Comparison of ENCODE assay signal across 8 mouse cellular contexts in genomic region chr17:28689586-28690283, GRCm38 (mm10). TPM values are rescaled to one million over a fixed set of nuclear protein-coding genes. Genes with fewer than 3 reads are reported as not detected.
DNase-seq lines count a peak whose midpoint lies in the region; ATAC-seq and TF ChIP-seq lines count a peak whose summit lies in the region.

Gene Slc26a8, minus strand, starts transcription at chr17:28690233.

- 8% methylated on average over 40 of the region's 40 CpGs for WGBS in lung, embryonic 14.5 days
- WGBS in intestine, postnatal 0 days = 9% methylated on average over 40 of the region's 40 CpGs
- WGBS in macrophage (ENCODE audit: missing documents) = 16% methylated on average over 24 of the region's 40 CpGs
- 9% methylated on average over 40 of the region's 40 CpGs for WGBS in stomach, embryonic 15.5 days

- no peaks in the 10 kb centered on the region for H3K9me3 ChIP-seq in lung, embryonic 14.5 days (ENCODE audit: low read depth, low read length)
- H3K9me3 ChIP-seq in intestine, postnatal 0 days (ENCODE audit: control insufficient read depth) = no peaks in the 10 kb centered on the region
- no peaks in the 10 kb centered on the region for H3K9me3 ChIP-seq in stomach, embryonic 15.5 days

- H3K36me3 ChIP-seq in lung, embryonic 14.5 days (ENCODE audit: insufficient read depth) = peaks cover 7% of the 10 kb centered on the region; the same call in 1 of the 2 replicates
- no peaks in the 10 kb centered on the region for H3K36me3 ChIP-seq in intestine, postnatal 0 days (ENCODE audit: control insufficient read depth, insufficient read depth)
- H3K36me3 ChIP-seq in macrophage (ENCODE audit: inconsistent target) = no peaks in the 10 kb centered on the region
- no peaks in the 10 kb centered on the region for H3K36me3 ChIP-seq in stomach, embryonic 15.5 days

- DNase-seq in lung, embryonic 14.5 days = peak; percentile 34
- no peak for DNase-seq in lung, postnatal 36 days
- DNase-seq in gastrocnemius, adult 18-20 months (ENCODE audit: low spot score) = no peak

- peak within 1 kb of the TSS; percentile 99 for H3K4me3 ChIP-seq in lung, embryonic 14.5 days (ENCODE audit: low read depth, low read length)
- H3K4me3 ChIP-seq in bone marrow macrophage, adult 2 months (ENCODE audit: insufficient read depth, low read length) = peak within 1 kb of the TSS; percentile 75
- H3K4me3 ChIP-seq in intestine, postnatal 0 days (ENCODE audit: low read depth, low read length) = peak within 1 kb of the TSS; percentile 89
- H3K4me3 ChIP-seq in macrophage (ENCODE audit: inconsistent target) = peak within 1 kb of the TSS; percentile 25
- H3K4me3 ChIP-seq in stomach, embryonic 15.5 days (replicated peaks) = peak within 1 kb of the TSS; percentile 98

- no peak for TF ChIP-seq POLR2A in bone marrow macrophage, adult 2 months (IDR thresholded peaks at IDR 0.05; ENCODE audit: borderline replicate concordance, low read depth, low read length)

- peak within 1 kb of the TSS; percentile 93 for H3K9ac ChIP-seq in lung, embryonic 14.5 days
- peak within 1 kb of the TSS; percentile 69 for H3K9ac ChIP-seq in intestine, postnatal 0 days (ENCODE audit: low read depth, low read length)
- peak within 1 kb of the TSS; percentile 32 for H3K9ac ChIP-seq in stomach, embryonic 15.5 days

- peak within 1 kb of the TSS; percentile 86 for H3K4me2 ChIP-seq in lung, embryonic 14.5 days
- H3K4me2 ChIP-seq in intestine, postnatal 0 days (replicated peaks; ENCODE audit: low read depth) = peak within 1 kb of the TSS; percentile 79
- H3K4me2 ChIP-seq in stomach, embryonic 15.5 days = peak within 1 kb of the TSS; percentile 83

- ATAC-seq in lung, embryonic 14.5 days (ENCODE audit: insufficient read depth) = no peak
- 0 out of 2 replicates have a peak, but pooled peaks have one; percentile 23 for ATAC-seq in erythroblast, adult 5-6 weeks (replicated peaks; ENCODE audit: low FRiP score, poor library complexity, severe bottlenecking)
- ATAC-seq in intestine, postnatal 0 days = no peak
- no peak for ATAC-seq in stomach, embryonic 15.5 days (ENCODE audit: insufficient read depth, low FRiP score, low read depth)

- peak within 1 kb of the TSS; percentile 96 for H3K27ac ChIP-seq in lung, embryonic 14.5 days (ENCODE audit: low read depth)
- peak within 1 kb of the TSS; percentile 61 for H3K27ac ChIP-seq in bone marrow macrophage, adult 2 months (ENCODE audit: insufficient read depth, low read depth, low read length)
- peak within 1 kb of the TSS; percentile 98 for H3K27ac ChIP-seq in intestine, postnatal 0 days (ENCODE audit: low read depth, low read length)
- peak within 1 kb of the TSS; percentile 33; the same call in 1 of the 2 replicates for H3K27ac ChIP-seq in macrophage
- peak within 1 kb of the TSS; percentile 98 for H3K27ac ChIP-seq in stomach, embryonic 15.5 days

- H3K27me3 ChIP-seq in lung, embryonic 14.5 days (ENCODE audit: insufficient read depth, low read length) = peaks cover 12% of the 10 kb centered on the region
- H3K27me3 ChIP-seq in intestine, postnatal 0 days (replicated peaks; ENCODE audit: control insufficient read depth, insufficient read depth, low read length) = no peaks in the 10 kb centered on the region
- H3K27me3 ChIP-seq in stomach, embryonic 15.5 days (replicated peaks) = no peaks in the 10 kb centered on the region

- peaks cover 18% of the 10 kb centered on the region for H3K4me1 ChIP-seq in lung, embryonic 14.5 days (ENCODE audit: insufficient read depth)
- peaks cover 8% of the 10 kb centered on the region for H3K4me1 ChIP-seq in bone marrow macrophage, adult 2 months (ENCODE audit: control insufficient read depth, insufficient read depth, low read length)
- H3K4me1 ChIP-seq in intestine, postnatal 0 days (replicated peaks; ENCODE audit: control insufficient read depth, insufficient read depth, low read length) = peaks cover 5% of the 10 kb centered on the region
- H3K4me1 ChIP-seq in stomach, embryonic 15.5 days = peaks cover 21% of the 10 kb centered on the region

- H3K79me2 ChIP-seq in macrophage (ENCODE audit: inconsistent target) = peaks cover 30% of the 10 kb centered on the region

- no peak for TF ChIP-seq CTCF in lung, embryonic 14.5 days (IDR thresholded peaks at IDR 0.05; ENCODE audit: low read depth)
- TF ChIP-seq CTCF in bone marrow macrophage, adult 2 months (IDR thresholded peaks at IDR 0.05; ENCODE audit: low read depth, low read length) = no peak
- no peak for TF ChIP-seq CTCF in intestine, postnatal 0 days (IDR thresholded peaks at IDR 0.05; ENCODE audit: low read depth)

RNA-seq across cellular contexts. Expression of gene Slc26a8, which starts in this region (rescaled TPM):
- 0.33 and 0.49 TPM in 2 replicates for polyA plus RNA-seq in lung, embryonic 14.5 days (2014; fragmentation: Nextera tagmentation; extraction: Ambion mirVana)
- polyA plus RNA-seq in bone marrow macrophage, adult 2 months (2012; ENCODE audit: insufficient read depth, insufficient read length, missing spikeins) = 0.95 TPM in 1 of 2 replicates, not detected in the other
- total RNA-seq in erythroblast, adult 5-6 weeks (2015; ENCODE audit: low replicate concordance) = 2.9 and 3.7 TPM in 2 replicates
- 3.5 TPM in 1 of 2 replicates, not detected in the other for total RNA-seq in erythroblast, adult 5-6 weeks (2017; ENCODE audit: low replicate concordance)
- polyA plus RNA-seq in intestine, postnatal 0 days (2015; fragmentation: Nextera tagmentation; extraction: Ambion mirVana) = 0.17 and 0.40 TPM in 2 replicates
- 1 to 10 TPM in 10 of 26 experiments, under 1 TPM in 9, not detected in 7; 0.27 to 2.9 (median 1.0) TPM for total RNA-seq in macrophage (2018; cell fraction: chromatin; rRNA removed)
- under 1 TPM in 2 of 26 experiments, not detected in 24; 0.13 to 0.29 TPM for total RNA-seq in macrophage (2018; cell fraction: cytosol; rRNA removed)
- total RNA-seq in macrophage (2018; cell fraction: nucleus; rRNA removed) = under 1 TPM in 10 of 26 experiments, not detected in 16; 0.17 to 0.91 (median 0.68) TPM
- not detected in 3 replicates for polyA plus RNA-seq in macrophage (2018)
- polyA plus RNA-seq in stomach, embryonic 15.5 days (2015; fragmentation: Nextera tagmentation; extraction: Ambion mirVana) = 0.48 and 0.49 TPM in 2 replicates
- under 1 TPM; 0.17 to 0.18 TPM for total RNA-seq in gastrocnemius, adult 18-20 months (2021)

Comparison
In these comparisons a context has a peak if more than half of its experiments do, and no peak if none do; other contexts are left out.
1. Peak in DNase-seq, H3K4me3 ChIP-seq, H3K27ac ChIP-seq, H3K9ac ChIP-seq and H3K4me2 ChIP-seq in lung, embryonic 14.5 days; RNA of the gene not detected or under 1 TPM.
2. H3K27ac ChIP-seq: peak in every context shown above with its lines; median percentile 98 in intestine, postnatal 0 days; 98 in stomach, embryonic 15.5 days; 96 in lung, embryonic 14.5 days; 61 in bone marrow macrophage, adult 2 months; 33 in macrophage.
3. H3K4me3 ChIP-seq: peak in every context shown above with its lines; median percentile 99 in lung, embryonic 14.5 days; 98 in stomach, embryonic 15.5 days; 89 in intestine, postnatal 0 days; 75 in bone marrow macrophage, adult 2 months; 25 in macrophage.
4. H3K9ac ChIP-seq: peak in every context shown above with its lines; median percentile 93 in lung, embryonic 14.5 days; 69 in intestine, postnatal 0 days; 32 in stomach, embryonic 15.5 days.